Mouse (Mus musculus) adrenal gland (tissue): ENCODE data around the gene Pmfbp1.
"Not testable (repeated sequence)": the region's sequence is repeated elsewhere in the genome, so short reads cannot be mapped to it uniquely, and the experiment has no call there.

Experiments used
- intact Hi-C: fragments of 180-260 bp; cut with DNase I; formaldehyde crosslinking; loops from one replicate; pipeline ENCODE4 v1.15.1; 2025
- long read RNA-seq, 2 experiments: library from polyadenylated mRNA; unstranded; transcript quantifications; one replicate each; pipeline ENCODE4 v2.0.0; 2020; ENCODE audit warnings: borderline replicate concordance in 1 of 2; ENCODE audit not compliant: insufficient replicate concordance in 1 of 2

Gene Pmfbp1
- long read RNA-seq, experiment 1 = 0 reads
- long read RNA-seq, experiment 2 = 0 reads

DNA sequence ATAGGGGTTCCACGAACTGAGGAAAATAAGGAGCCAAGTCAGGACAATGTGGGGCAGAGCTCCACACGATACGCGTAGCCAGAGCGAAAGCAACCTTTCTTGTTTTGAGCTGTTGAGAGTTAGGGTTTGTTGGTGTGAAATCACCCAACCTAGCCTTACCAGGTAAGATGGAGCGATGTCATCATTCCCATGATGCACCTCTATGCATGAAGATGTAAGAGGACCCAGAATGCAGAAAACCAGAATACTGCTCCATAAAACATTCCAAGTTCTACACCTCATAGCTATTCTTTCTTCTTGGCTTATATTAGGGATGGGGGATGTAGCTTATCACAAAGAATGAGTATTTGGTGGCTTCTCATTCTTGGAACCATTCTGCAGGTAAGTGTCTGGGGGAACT is at the start of gene Pmfbp1:
Gene Pmfbp1, plus strand, starts transcription at position 301 of the 400 bp plus-strand sequence.
- intact Hi-C loops = no loop called here

DNA sequence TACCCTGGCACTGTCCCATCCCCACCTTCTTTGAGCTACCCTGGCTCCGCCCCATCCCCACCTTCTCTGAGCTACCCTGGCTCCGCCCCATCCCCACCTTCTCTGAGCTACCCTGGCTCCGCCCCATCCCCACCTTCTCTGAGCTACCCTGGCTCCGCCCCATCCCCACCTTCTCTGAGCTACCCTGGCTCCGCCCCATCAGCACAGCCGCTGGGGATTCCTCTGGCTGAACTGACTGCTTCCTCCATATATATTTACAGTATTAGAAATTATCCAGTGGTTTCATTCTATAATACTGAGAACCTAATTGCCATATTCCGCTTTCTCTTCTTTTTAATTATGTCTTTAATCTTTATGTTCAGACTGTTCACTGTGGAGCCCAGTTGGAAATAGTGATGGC is 46.9 kb upstream of the Pmfbp1 start:
- intact Hi-C loops = not testable (repeated sequence)

DNA sequence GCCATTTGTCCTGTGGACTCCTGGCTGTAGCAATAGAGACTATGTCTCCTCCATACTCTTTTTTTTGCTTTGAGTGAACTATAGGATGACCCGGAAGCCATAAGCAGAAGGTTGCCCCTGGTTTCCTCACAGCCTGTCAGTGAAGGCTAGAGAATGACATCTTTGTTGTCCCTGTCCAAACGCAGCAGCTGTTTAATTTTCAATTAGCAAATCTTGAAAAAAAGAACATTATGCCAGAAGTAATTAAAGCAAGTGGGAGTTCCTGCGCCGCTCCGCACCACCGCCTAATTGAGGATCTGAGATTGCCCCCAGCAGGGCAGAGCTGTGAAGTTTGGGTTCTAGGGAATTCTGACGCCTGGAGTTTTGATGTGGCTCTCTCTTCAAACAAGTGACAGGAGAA is 42.8 kb upstream of the Pmfbp1 start:
- intact Hi-C loops = no loop called here

DNA sequence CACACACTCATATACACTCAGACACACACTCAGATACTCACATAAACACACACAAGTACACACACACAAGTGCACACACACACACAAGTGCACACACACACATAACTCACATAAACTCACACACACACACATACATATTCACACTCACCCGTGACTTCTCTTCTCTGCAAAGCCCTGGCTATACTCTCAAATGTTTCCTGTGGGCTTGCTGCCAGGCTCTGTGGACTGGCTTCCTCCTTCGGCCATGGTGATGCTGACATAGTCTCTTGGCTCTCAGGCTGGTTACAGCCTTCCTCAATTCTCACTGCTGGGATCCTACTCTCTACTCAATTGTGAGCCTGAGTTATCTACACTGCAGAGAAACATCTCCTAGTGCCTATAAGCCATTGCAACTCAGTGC is 38.7 kb upstream of the Pmfbp1 start:
- intact Hi-C loops = no loop called here

DNA sequence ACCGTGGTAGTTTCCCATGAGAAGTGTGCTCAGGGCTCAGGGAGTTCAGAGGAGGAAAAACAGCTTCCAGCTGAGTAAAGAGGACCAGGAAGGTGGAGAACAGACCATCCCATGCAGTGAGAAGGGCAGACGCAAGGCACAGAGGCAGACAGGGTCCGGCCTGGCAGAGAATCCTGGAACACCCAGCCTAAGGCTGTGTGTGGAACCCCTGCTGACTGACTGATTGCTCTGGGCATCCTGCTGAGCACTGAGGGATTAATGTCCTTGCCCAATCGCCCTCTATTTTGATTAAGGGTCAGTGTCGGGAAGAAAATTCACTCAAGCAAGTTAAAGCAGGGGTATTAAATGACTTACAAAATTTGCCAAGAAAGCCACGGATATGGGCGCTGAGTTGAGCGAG is 36.4 kb upstream of the Pmfbp1 start:
- intact Hi-C loops = no loop called here

DNA sequence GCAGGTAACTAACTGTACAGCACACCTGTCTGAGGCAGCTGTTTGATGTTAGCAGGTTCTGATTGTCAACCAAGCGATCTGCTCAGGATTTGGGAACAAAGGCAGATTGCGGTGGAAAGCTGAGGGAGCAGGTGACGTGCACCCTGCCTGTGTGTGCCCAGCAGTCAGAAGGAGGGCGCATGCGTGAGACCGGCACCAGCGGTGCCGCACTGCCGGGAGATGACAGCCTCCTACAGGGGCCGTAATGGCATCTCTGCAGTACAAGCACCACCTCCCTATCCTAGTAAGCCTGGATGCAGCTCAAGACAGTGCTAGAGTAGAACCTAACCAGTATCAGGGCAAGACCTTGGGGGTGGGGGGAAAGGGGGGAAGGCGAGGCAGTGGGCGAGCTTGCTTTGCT is 35.2 kb upstream of the Pmfbp1 start:
- intact Hi-C loops = no loop called here

DNA sequence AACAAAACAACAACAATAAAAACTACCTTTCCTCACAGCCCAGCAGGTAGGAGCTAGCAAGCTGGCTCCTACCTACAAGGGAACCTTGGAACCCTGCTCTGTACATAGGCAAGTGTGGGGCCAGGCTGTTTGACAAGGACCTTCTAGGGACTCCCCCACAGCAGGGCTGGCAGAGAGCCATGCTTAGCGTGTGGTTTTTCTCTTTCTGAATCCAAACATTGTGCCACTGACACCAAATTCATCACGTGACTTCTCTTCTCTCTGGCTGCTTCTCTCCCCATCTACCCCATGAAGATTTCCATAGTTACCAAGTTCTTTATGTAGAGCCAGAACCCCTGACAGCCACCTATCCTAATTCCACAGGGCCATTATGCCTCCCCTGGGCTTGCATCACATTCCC is 30.8 kb upstream of the Pmfbp1 start:
- intact Hi-C loops = no loop called here

DNA sequence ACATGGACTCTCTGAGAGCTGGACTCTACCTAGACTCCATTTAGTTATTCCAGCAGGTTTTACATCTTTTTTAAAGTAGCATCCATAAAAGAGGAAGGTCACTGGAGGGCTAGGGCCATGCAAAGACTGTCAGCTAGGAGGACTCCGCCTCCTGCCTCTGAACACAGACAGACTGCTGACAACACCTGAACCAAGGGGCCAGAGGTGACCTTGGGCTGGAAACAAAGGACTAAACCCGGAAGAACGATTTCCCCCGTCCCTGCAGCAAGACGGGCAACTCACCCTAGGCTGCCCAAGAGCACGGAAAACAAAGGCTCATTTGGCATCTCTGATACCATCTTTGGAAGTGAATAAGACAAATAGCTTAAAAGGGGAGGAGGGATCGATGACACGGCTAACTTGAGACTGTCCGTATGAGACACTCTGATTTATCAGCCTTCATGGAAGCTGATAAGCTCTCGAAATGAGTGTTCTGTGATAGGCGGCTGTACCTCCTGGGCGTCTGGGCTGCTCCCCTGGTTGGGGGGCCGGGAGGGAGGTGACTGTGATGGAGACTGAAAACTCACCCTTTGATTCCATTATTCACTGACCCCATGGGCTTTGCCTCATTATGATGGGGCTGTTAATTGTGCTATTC is 30.0 kb upstream of the Pmfbp1 start:
- intact Hi-C loops = no loop called here

DNA sequence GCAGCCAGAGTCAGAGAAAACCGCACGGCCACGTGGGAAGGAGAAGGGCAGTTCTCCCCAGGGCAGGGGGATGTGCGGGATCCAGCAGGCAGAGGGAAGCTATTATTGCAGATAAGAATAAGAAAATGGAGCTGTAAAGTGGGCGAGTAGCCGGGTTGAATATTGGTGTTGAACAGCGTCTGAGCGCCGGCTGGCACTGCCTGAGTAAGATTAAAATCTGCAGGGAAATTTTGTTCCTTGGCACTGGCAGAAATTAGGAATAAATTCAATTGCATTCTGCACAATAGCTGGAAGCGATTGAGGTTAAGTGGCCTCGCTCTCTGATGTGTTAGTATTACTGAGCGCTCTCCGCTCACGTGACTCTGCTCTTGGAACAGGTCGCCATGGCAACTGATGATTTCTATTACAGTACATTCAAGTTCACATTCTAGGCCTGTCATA is 29.4 kb upstream of the Pmfbp1 start:
- intact Hi-C loops = no loop called here

DNA sequence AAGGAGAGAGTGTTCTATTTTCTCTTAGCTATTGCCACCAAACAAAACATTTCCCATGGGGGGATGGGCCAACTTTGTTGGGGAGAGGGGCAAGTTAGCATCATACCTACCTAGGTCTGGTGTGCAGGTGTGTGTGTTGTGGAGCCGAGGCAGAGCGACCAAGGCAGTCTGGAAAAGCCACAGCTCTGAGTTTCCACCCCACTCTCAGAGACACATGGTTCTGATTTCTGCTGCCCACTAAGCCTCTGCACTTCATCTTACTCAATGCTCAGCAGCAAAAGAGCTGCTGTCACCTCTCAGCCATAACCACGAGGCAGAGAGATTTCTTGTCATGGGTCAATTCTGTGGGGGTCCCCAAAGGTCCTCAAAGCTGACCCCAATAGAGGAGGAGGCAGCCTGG is 28.8 kb upstream of the Pmfbp1 start:
- intact Hi-C loops = no loop called here

DNA sequence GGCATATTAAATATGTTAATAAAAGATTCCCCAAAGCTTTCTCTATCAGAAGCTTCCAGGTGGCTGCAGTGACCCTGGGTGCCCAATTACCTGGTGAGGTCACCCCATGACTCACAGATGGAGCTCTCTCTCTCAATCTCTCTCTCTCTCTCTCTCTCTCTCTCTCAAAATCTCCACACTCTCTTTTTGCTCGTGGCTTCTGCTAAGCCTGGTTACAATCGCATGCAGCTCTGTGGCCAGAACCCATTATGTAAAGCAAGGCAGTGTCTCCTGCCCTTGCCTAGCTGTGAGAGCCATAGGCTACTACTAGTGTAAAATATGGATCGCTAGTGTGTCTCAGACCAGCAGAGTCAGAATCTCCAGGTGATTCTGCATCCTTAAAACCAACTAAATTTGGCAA is 28.1 kb upstream of the Pmfbp1 start:
- intact Hi-C loops = no loop called here

DNA sequence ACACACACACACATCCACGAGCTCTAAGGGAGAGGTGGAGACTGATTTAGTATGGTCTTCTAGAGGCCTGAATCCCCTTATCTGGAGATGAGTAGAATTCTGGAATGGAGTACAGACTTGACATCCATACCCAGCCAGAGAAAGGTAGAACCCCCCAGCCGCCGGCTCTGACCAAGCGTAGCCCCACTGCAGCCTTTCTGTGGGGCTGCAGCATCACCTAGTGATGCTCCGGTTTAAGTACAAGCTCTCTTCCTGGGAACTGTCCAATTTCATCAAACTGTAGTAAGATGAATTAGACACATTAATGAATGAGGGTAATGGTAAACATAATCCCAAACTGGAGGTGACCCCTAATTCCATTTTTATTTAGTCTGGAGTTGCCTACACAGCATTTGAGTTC is 26.3 kb upstream of the Pmfbp1 start:
- intact Hi-C loops = no loop called here

DNA sequence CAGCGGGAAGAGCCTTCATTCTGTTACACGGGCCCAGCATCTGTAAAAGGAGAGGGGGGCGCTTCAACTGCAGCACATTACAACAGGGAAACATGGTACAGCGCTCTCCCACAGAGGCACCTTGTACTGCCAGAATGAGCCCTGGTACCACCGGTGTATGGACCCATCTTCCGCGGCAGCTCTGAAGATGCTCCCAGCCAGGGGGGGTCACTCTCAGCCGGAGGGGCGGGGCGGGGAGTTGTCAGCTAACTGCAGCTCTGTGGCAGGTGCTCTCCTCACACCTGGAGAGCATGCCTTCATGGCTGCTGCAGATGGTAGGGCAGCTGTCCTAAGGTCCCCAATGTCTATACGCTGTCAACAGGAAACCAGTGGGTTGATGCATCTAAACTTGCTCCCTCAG is 25.7 kb upstream of the Pmfbp1 start:
- intact Hi-C loops = no loop called here

DNA sequence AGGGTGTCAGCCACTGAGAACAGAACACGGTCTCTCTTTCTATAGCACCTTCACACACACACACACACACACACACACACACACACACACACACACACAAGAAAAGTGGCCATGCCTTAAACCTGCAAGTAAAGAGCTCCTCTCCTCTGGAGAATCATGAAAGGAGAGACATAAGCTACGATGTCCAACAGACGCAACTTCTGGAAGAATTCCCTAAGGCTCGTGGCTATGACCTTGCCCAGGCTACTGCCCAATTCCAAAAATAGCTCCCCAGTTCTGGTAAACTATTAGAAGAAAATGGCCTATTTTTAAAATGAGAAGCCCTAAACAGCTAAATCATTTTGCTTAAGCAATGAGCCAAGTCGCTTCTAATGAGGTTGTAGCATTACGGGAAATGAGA is 22.0 kb upstream of the Pmfbp1 start:
- intact Hi-C loops = no loop called here

DNA sequence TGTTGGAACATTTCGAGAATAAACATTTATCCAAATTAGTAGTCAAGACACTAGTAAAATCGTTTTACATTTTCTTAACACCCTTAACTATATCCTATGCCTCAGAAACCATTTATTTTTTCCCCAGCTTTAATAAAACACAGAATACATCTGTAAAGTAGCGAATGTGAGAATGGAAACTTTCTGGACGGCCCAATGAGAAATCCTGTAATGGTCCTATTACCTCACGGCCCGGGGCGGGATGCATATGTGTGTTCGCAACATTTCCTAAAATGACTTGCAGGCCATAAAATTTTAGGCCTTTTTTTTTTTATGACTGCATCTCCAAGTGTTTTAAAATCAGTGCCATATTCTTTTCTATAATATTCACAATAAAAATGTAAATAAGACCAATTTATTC is 21.4 kb upstream of the Pmfbp1 start:
- intact Hi-C loops = no loop called here

DNA sequence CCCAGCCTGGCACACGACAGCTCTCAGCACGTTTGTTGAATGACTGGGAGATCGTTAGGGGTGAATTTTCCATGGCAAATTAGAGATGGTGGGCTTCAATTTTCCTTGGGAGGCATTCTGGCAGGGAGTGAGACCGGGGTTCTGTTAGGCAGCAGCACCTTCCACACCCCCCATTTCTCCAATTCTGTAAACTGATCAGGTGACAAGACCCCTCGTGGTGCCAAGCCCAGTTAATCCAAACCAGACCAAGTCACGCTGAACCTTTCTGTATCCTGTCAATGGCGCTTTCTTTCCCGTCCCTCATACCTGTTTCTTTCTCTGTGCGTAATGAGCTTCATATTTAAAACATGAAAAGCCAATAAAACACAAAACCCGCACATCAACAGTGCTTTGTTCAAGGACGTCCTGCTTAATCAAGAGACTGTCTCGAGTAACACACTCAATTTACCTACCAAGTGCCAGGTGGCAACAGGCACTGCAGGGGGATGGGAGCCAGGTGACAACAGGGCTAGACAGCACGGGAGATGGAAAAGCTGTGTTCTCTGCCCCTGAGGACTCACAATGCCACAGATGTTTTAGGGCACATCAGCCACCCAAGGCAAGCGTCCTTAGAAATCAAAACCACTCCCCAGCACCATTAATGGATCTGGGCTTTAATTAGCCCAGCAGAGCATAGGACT is 19.2 kb upstream of the Pmfbp1 start:
- intact Hi-C loops = no loop called here

DNA sequence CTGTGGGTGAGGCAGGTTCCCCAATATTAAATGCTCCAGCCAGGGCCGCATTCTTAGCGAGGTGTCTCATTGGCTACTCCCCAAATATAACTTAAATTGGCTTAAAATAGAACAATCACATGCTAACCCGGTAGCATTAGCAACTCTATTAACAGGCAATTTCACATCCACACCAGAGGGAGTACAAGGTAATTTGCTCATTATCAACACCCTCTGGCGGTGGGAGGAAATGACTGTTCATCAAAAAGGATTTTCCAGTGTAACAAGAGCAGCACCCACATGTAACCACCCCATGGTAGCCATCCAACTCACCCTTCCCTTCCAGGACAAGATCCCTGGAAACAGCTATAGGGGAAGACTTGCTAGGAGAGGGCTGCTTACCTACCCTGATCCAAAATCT is 18.4 kb upstream of the Pmfbp1 start:
- intact Hi-C loops = no loop called here

DNA sequence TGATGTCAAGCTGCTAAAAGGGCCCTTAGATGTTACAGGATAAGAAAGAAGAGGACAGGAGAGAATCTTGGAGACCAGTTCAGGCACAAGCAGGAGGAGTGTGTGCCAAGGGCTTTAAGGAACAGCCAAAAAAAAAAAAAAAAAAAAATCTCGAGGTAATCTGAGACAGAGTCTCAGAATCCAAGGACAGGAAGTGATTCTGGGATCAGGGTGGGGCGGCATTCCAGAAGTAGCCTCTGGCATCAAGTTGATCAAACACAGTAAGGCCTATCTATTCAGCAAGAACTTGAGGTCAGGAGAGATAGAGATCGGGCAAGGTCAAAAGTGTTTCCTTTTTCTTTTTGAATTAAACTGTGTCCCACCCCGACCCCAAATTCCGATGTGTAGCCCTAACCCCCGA is 15.2 kb upstream of the Pmfbp1 start:
- intact Hi-C loops = no loop called here

DNA sequence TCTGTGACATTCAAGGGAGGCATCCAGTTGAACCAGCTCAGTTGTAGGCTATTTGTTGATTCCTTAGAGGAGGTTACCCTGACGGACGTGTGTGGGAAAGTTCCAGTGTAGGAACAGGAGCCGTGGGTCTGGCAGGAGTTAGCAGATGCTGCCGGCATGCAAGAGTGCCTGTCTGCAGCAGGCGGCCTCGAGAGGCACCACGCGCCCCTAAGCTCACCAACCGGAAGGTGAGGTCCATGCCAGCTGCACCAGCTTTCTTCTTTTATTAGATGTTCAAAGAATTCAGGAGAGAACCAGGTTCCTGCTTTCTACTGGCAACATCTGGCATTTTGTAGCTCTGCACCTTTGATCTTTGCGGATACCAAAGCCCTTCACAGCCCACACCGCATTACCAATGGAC is 9.1 kb upstream of the Pmfbp1 start:
- intact Hi-C loops = no loop called here

DNA sequence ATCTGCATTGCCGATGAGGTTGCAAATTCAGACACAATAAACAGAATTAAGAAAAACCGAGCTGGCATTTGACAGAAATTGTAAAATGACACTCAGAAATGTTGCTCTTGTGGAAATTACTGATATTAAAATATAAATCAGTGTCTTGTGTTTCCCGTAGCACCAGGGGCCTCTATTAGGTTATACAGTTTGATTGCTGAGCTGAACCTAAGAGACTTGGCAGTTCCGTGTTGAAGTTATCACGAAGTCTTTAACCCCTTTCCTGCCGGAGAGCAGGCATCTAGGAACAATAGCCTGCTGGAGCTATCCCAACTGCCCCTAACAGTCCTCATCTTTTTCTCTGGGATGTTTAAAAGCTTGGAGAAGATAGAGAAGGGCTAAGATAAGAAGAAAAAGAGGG is 8.3 kb upstream of the Pmfbp1 start:
- intact Hi-C loops = no loop called here

DNA sequence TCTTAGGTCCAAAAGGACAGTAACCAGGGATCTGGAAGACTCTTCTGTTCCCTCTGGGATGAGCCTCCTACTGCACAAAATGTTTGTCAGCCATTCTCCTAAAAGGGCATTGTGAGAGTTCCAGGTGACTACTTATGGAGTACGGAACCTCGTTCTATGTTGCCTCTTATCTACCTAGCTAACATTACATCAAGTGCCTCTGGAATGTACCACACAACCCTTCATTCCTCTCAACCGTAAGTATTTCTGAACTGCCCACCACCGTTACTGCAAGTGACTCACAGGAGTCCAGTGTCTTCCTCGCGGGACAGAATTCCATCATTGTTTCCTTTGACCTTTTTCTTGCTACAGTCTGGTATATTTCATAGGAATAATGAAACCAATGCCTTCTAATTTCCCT is 1.0 kb upstream of the Pmfbp1 start:
- intact Hi-C loops = no loop called here

DNA sequence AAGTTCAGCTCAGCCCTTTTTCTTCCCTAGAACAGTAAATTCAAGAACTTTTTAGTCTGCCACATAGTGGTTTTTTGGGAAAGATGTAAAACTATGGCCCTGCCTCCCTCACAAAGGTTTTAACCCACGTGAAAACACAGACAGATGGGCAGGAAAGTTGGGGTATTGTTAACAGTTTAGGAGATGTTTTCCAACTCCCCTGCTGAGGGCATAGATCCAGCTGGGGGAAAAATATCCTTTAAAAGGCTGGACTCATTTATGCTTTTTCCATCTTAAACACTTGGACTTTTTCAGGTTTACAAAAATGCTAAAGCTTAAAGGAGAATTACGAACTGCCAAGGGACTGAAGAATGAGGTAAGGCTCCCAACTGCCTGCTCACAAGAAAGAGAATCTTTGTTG is 774 bp downstream of the Pmfbp1 start:
- intact Hi-C loops = no loop called here

DNA sequence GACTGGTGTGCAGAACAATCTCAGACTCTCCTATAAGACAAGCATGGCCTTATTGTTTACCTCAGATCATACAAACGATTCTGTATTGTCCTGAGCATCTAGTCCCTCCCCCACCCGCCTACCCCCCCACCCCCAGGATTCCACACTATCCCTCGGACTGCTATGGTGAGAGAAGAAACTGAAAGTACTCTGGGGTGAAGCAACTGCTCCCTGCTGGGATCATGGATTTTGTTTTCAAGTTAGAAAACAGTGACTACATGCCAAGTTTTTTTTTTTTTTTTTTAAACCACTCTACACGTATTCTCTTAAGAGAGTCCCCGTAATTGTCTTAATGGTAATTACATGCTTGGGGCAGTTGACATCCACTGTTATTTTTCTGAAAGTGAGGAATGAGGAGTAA is 3.6 kb downstream of the Pmfbp1 start:
- intact Hi-C loops = no loop called here
